Mouse (Mus musculus) liver, postnatal 0 days (tissue): Measurements from ENCODE around the gene Ulk2.
A peak's percentile ranks its signal among the peaks of the same experiment; 100 is the strongest.

Experiments used
- CTCF ChIP-seq: sonication (generic); IDR thresholded peaks from 2 replicates; pipeline ENCODE4 v1.5.1; 2016; ENCODE audit warnings: antibody characterized with exemption, low read depth
- EP300 ChIP-seq: IDR thresholded peaks from 2 replicates; pipeline ENCODE4 v1.6.1; 2016; ENCODE audit warnings: antibody characterized with exemption, low read depth, mild to moderate bottlenecking

DNA sequence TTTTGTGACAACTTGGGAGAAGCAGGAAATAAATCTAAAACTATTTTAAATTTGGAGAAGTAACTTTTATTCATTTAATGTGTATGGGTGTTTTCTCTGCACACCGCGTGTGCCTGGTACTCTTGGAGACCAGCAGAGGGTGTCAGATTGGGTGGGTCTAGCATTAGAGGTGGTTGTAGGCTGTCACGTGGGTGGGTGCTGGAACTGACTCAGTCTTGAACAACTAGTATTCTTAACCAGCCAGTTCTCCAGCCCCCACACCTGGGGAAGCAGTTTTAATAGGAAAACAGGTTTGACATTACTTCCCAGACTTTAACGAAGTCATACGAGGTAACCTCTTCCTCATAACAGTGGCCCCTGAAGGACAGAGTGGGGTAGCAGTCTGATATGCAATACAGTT is 94.4 kb downstream of the Ulk2 start:
- peak; percentile 37 for TF ChIP-seq CTCF
- TF ChIP-seq EP300: no peak
